Mouse (Mus musculus) MEL (cell line): ENCODE measurements around the gene 1700024P04Rik.

Source experiments
- EP300 ChIP-seq, 2 experiments: IDR thresholded peaks; 2 replicates each; pipeline ENCODE4 v1.6.1; 2011; ENCODE audit warnings: improper control_type of control experiment in 2 of 2, low read length in 2 of 2, low read depth in 1 of 2, mild to moderate bottlenecking in 1 of 2
- GATA1 ChIP-seq: IDR thresholded peaks from 2 replicates; pipeline ENCODE4 v1.6.1; 2011; ENCODE audit warnings: low read depth, low read length, improper control_type of control experiment
- MAX ChIP-seq: IDR thresholded peaks from 2 replicates; pipeline ENCODE4 v1.6.1; 2011; ENCODE audit warnings: low read length, improper control_type of control experiment
- POLR2A ChIP-seq, 2 experiments: IDR thresholded peaks; 2 replicates each; pipeline ENCODE4 v1.6.1; 2011 to 2012; ENCODE audit warnings: low read length in 2 of 2, mild to moderate bottlenecking in 2 of 2, control low read depth in 1 of 2, improper control_type of control experiment in 1 of 2, low read depth in 1 of 2, moderate library complexity in 1 of 2; ENCODE audit not compliant: control insufficient read depth in 1 of 2, insufficient read depth in 1 of 2, poor library complexity in 1 of 2

GRCm38 (mm10) chr13:99018526-99019201 is 34.3 kb upstream of the 1700024P04Rik start:
- TF ChIP-seq POLR2A (IDR thresholded peaks at IDR 0.05; ENCODE audit: control insufficient read depth in 1 of 2, insufficient read depth in 1 of 2, low read depth in 1 of 2, low read length in 2 of 2, poor library complexity in 1 of 2) (no peak), GATA1 (no peak), MAX (peak; percentile 44; the same call in 1 of the 2 replicates), EP300 (IDR thresholded peaks at IDR 0.05; ENCODE audit: low read depth in 1 of 2, low read length in 2 of 2) (no peak)
